Mouse (Mus musculus) MEL (cell line): ENCODE measurements at regions not wholly inside any gene's neighbourhood (a gene's known extent, or its start where the extent isn't known, plus 50 kb on each side); places are given as distances from the start of the nearest gene placed in this dataset.

Experiments
- DNase-seq: peaks from one replicate; pipeline ENCODE4 v3.0.0; 2011; ENCODE audit warnings: low read depth, low spot score
- H3K27ac ChIP-seq: 2 replicates; pipeline ENCODE4 v1.5.1; 2012; ENCODE audit warnings: low read depth, mild to moderate bottlenecking, control low read depth, low read length, moderate library complexity; ENCODE audit not compliant: control insufficient read depth
- H3K27me3 ChIP-seq, 2 experiments: fragments of 150-350 bp in 1 of 2; sonication (generic) in 1 of 2; 2 replicates each; pipeline ENCODE4 v1.6.1; 2012; ENCODE audit warnings: low read length in 2 of 2, mild to moderate bottlenecking in 2 of 2, improper control_type of control experiment in 1 of 2, moderate library complexity in 1 of 2; ENCODE audit not compliant: insufficient read depth in 2 of 2, control insufficient read depth in 1 of 2
- H3K36me3 ChIP-seq, 2 experiments: 2 replicates each; pipeline ENCODE4 v1.6.1; 2012 to 2014; ENCODE audit warnings: low read length in 2 of 2, improper control_type of control experiment in 1 of 2, inconsistent platforms in 1 of 2, mild to moderate bottlenecking in 1 of 2; ENCODE audit not compliant: insufficient read depth in 2 of 2, control insufficient read depth in 1 of 2
- H3K4me1 ChIP-seq, 2 experiments: fragments of 150-350 bp in 1 of 2; sonication (generic) in 1 of 2; 2 replicates each; pipeline ENCODE4 v1.6.1; 2012; ENCODE audit warnings: low read length in 2 of 2, improper control_type of control experiment in 1 of 2, mild to moderate bottlenecking in 1 of 2; ENCODE audit not compliant: insufficient read depth in 2 of 2, control insufficient read depth in 1 of 2
- H3K4me3 ChIP-seq, 2 experiments: fragments of 150-350 bp in 1 of 2; sonication (generic) in 1 of 2; 2 replicates each; pipeline ENCODE4 v1.5.1; 2012; ENCODE audit warnings: low read depth in 2 of 2, low read length in 2 of 2, mild to moderate bottlenecking in 2 of 2, moderate library complexity in 2 of 2, control low read depth in 1 of 2, improper control_type of control experiment in 1 of 2; ENCODE audit not compliant: control insufficient read depth in 1 of 2, insufficient read depth in 1 of 2
- H3K79me2 ChIP-seq: 2 replicates; pipeline ENCODE4 v1.6.1; 2012; ENCODE audit warnings: mild to moderate bottlenecking, low read length, moderate library complexity; ENCODE audit not compliant: control insufficient read depth, poor library complexity, insufficient read depth
- H3K9ac ChIP-seq: 2 replicates; pipeline ENCODE4 v1.6.1; 2012; ENCODE audit warnings: low read depth, mild to moderate bottlenecking, control low read depth, low read length, moderate library complexity; ENCODE audit not compliant: control insufficient read depth, poor library complexity, severe bottlenecking
- H3K9me3 ChIP-seq: fragments of 150-350 bp; sonication (generic); replicated peaks from 2 replicates; pipeline ENCODE4 v1.6.1; 2012; ENCODE audit warnings: mild to moderate bottlenecking, low read length, improper control_type of control experiment, moderate library complexity; ENCODE audit not compliant: insufficient read depth
- CHD1 ChIP-seq: IDR thresholded peaks from 2 replicates; pipeline ENCODE4 v1.6.1; 2012; ENCODE audit warnings: low read depth, mild to moderate bottlenecking, inconsistent platforms, low read length, improper control_type of control experiment
- CHD2 ChIP-seq: IDR thresholded peaks from 2 replicates; pipeline ENCODE4 v1.6.1; 2011; ENCODE audit warnings: low read length, improper control_type of control experiment
- EP300 ChIP-seq, 2 experiments: IDR thresholded peaks; 2 replicates each; pipeline ENCODE4 v1.6.1; 2011; ENCODE audit warnings: improper control_type of control experiment in 2 of 2, low read length in 2 of 2, low read depth in 1 of 2, mild to moderate bottlenecking in 1 of 2
- ETS1 ChIP-seq: IDR thresholded peaks from 2 replicates; pipeline ENCODE4 v1.6.1; 2012; ENCODE audit warnings: low read depth, mild to moderate bottlenecking, inconsistent platforms, low read length, improper control_type of control experiment, moderate library complexity
- GABPA ChIP-seq: IDR thresholded peaks from 2 replicates; pipeline ENCODE4 v1.6.1; 2012; ENCODE audit warnings: low read depth, mild to moderate bottlenecking, inconsistent platforms, low read length, improper control_type of control experiment, moderate library complexity
- JUND ChIP-seq: IDR thresholded peaks from 2 replicates; pipeline ENCODE4 v1.6.1; 2011; ENCODE audit warnings: low read depth, mild to moderate bottlenecking, improper control_type of control experiment, low read length
- MAX ChIP-seq: IDR thresholded peaks from 2 replicates; pipeline ENCODE4 v1.6.1; 2011; ENCODE audit warnings: low read length, improper control_type of control experiment
- MAZ ChIP-seq: IDR thresholded peaks from 2 replicates; pipeline ENCODE4 v1.6.1; 2012; ENCODE audit warnings: low read depth, mild to moderate bottlenecking, inconsistent platforms, low read length, improper control_type of control experiment
- MEF2A ChIP-seq: IDR thresholded peaks from 2 replicates; pipeline ENCODE4 v1.6.1; 2014; ENCODE audit warnings: low read depth, mild to moderate bottlenecking, inconsistent platforms, low read length, improper control_type of control experiment; ENCODE audit not compliant: poor library complexity, insufficient replicate concordance, severe bottlenecking; ENCODE audit errors: extremely low read depth
- MYB ChIP-seq: IDR thresholded peaks from 2 replicates; pipeline ENCODE4 v1.6.1; 2011; ENCODE audit warnings: mild to moderate bottlenecking, low read depth, low read length, improper control_type of control experiment
- NELFE ChIP-seq: IDR thresholded peaks from 2 replicates; pipeline ENCODE4 v1.6.1; 2011; ENCODE audit warnings: low read depth, low read length, improper control_type of control experiment
- POLR2A ChIP-seq, 2 experiments: IDR thresholded peaks; 2 replicates each; pipeline ENCODE4 v1.6.1; 2011 to 2012; ENCODE audit warnings: low read length in 2 of 2, mild to moderate bottlenecking in 2 of 2, control low read depth in 1 of 2, improper control_type of control experiment in 1 of 2, low read depth in 1 of 2, moderate library complexity in 1 of 2; ENCODE audit not compliant: control insufficient read depth in 1 of 2, insufficient read depth in 1 of 2, poor library complexity in 1 of 2
- POLR2AphosphoS5 ChIP-seq: IDR thresholded peaks from 2 replicates; pipeline ENCODE4 v1.6.1; 2012; ENCODE audit warnings: low read depth, borderline replicate concordance, mild to moderate bottlenecking, inconsistent platforms, low read length, moderate library complexity, mixed read lengths
- RAD21 ChIP-seq: IDR thresholded peaks from 2 replicates; pipeline ENCODE4 v1.6.1; 2011; ENCODE audit warnings: mild to moderate bottlenecking, low read depth, low read length, improper control_type of control experiment
- RCOR1 ChIP-seq: IDR thresholded peaks from 2 replicates; pipeline ENCODE4 v1.6.1; 2012; ENCODE audit warnings: low read depth, mild to moderate bottlenecking, inconsistent platforms, low read length, improper control_type of control experiment
- SIN3A ChIP-seq: IDR thresholded peaks from 2 replicates; pipeline ENCODE4 v1.6.1; 2012; ENCODE audit warnings: low read length, improper control_type of control experiment, inconsistent platforms
- SMC3 ChIP-seq: IDR thresholded peaks from 2 replicates; pipeline ENCODE4 v1.6.1; 2011; ENCODE audit warnings: low read depth, low read length, improper control_type of control experiment
- TCF12 ChIP-seq: IDR thresholded peaks from 2 replicates; pipeline ENCODE4 v1.6.1; 2014; ENCODE audit warnings: low read depth, mild to moderate bottlenecking, inconsistent platforms, low read length, improper control_type of control experiment, moderate library complexity
- UBTF ChIP-seq: IDR thresholded peaks from 2 replicates; pipeline ENCODE4 v1.6.1; 2012; ENCODE audit warnings: low read depth, mild to moderate bottlenecking, inconsistent platforms, low read length, improper control_type of control experiment, moderate library complexity, borderline replicate concordance; ENCODE audit not compliant: insufficient read depth
- USF1 ChIP-seq: IDR thresholded peaks from 2 replicates; pipeline ENCODE4 v1.6.1; 2014; ENCODE audit warnings: low read depth, mild to moderate bottlenecking, inconsistent platforms, low read length, improper control_type of control experiment, moderate library complexity
- ZMIZ1 ChIP-seq: IDR thresholded peaks from 2 replicates; pipeline ENCODE4 v1.6.1; 2012; ENCODE audit warnings: low read depth, mild to moderate bottlenecking, inconsistent platforms, low read length, improper control_type of control experiment, moderate library complexity
- ZNF384 ChIP-seq: IDR thresholded peaks from 2 replicates; pipeline ENCODE4 v1.6.1; 2012; ENCODE audit warnings: low read depth, mild to moderate bottlenecking, inconsistent platforms, low read length, improper control_type of control experiment

DNA sequence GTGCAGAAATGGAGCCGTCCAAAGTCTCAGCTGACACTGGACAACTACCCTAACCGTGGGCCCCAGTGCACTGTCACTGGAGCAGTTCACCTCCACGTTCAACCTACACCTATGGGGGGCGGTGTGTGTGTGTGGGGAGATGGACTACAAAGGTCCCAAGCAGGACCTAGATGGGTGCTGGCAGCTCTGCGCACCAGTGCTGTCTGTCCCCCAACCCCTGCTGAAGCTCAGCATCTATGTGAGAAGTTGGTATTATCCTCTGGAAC, 117.7 kb upstream of the Lhx1 start:
- H3K36me3 ChIP-seq = no peaks in the 10 kb centered on the region
- H3K79me2 ChIP-seq = no peaks in the 10 kb centered on the region
- no peak for DNase-seq
- no peak for TF ChIP-seq USF1
- no peak for TF ChIP-seq ZMIZ1
- TF ChIP-seq NELFE = no peak
- TF ChIP-seq SIN3A = no peak
- no peak for TF ChIP-seq RAD21
- TF ChIP-seq ZNF384 = no peak
- no peak for TF ChIP-seq MAX
- no peak for TF ChIP-seq JUND
- no peak for TF ChIP-seq TCF12
- TF ChIP-seq POLR2AphosphoS5 = no peak
- no peak for TF ChIP-seq POLR2A (IDR thresholded peaks at IDR 0.05; ENCODE audit: control insufficient read depth in 1 of 2, insufficient read depth in 1 of 2, low read depth in 1 of 2, low read length in 2 of 2, poor library complexity in 1 of 2)
- TF ChIP-seq UBTF = no peak
- TF ChIP-seq GABPA = no peak
- TF ChIP-seq ETS1 = no peak
- TF ChIP-seq CHD2 = no peak
- TF ChIP-seq EP300 (IDR thresholded peaks at IDR 0.05; ENCODE audit: low read depth in 1 of 2, low read length in 2 of 2) = no peak
- TF ChIP-seq CHD1 = no peak
- no peak for TF ChIP-seq MAZ
- TF ChIP-seq, all 39 proteins: peak for 0
- Histone ChIP-seq H3K9ac (no peak overlapping the region), H3K27me3 (peaks cover 0 to 11% of the 10 kb centered on the region in 2 experiments; a peak in 2 of 4 replicates), H3K27ac (no peak overlapping the region), H3K4me3 (no peak overlapping the region), H3K4me1 (no peaks in the 10 kb centered on the region), H3K9me3 (no peaks in the 10 kb centered on the region)

DNA sequence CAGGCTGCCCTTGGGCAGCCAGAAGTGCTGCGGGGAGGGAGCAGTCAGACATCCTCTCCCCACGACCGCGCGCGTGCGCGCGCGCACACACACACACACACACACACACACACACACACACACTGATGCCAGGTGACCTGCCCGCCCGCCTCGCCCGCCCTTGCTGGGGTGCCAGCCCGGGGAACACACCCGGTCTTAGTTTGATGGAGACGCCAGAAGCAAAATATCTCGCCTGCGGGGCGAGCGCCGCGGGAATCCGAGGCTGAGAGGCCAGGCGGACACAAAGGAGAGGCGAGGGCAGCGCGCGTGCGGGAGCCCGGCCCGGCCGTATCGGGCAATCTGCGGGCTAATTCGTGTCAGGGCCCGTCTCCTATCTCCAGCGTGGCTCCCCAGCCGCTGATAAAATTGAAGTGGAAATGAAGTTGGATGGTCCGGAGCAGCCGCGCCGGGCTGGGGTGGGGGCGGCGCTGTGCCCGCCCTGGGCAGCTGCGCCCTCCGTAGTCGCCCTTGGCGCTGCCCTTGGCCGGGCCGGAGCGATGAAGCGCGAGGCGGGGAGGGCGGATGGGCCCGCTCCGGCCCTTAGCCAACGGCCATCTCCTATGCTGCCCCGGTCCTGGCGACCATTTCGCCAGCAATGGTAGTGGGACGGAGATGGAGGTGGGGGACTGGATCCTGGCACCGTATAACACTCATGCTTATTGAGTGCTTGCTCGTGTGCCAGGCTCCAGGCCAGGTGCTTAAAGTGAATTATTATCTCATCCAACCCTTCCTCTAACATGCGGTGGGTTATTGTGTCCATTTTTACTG, 117.2 kb upstream of the Lhx1 start:
- Histone ChIP-seq H3K4me3 (no peak overlapping the region), H3K27ac (no peak overlapping the region), H3K27me3 (peaks cover 0 to 9% of the 10 kb centered on the region in 2 experiments; a peak in 2 of 4 replicates), H3K79me2 (no peaks in the 10 kb centered on the region), H3K9me3 (no peaks in the 10 kb centered on the region), H3K4me1 (no peaks in the 10 kb centered on the region), H3K9ac (no peak overlapping the region), H3K36me3 (no peaks in the 10 kb centered on the region)
- DNase-seq = no peak
- TF ChIP-seq RCOR1 (no peak), POLR2AphosphoS5 (no peak), CHD2 (no peak), USF1 (no peak), SMC3 (no peak), TCF12 (no peak), EP300 (IDR thresholded peaks at IDR 0.05; ENCODE audit: low read depth in 1 of 2, low read length in 2 of 2) (no peak), MEF2A (no peak), MYB (no peak)
